Mouse (Mus musculus) cerebellum, adult 11 months (tissue): ENCODE measurements at regions not wholly inside any gene's neighbourhood (a gene's known extent, or its start where the extent isn't known, plus 50 kb on each side); places are given as distances from the start of the nearest gene placed in this dataset.

ENCODE experiments used
- DNase-seq: peaks from one replicate; pipeline ENCODE4 v3.0.0; 2022

DNA sequence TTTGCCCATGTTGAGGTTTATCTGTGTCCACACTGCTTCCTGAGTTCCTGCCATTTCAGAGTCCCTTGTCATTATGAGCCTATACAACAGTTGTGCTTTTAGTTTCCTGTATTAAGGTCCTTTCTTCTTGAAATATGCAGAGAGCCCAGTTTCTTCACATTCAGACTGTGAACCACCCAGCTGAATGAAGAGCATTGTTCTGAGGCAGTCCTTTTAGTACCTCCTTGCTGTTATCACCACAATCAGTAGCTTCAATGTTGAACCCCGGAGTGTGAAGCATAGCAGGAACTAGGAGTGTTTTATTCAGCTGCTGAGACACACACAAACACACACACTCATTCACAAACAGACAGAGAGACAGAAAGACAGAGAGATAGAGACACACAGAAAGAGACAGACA, 1452.1 kb downstream of the Gsdmc2 start:
- no peak for DNase-seq

DNA sequence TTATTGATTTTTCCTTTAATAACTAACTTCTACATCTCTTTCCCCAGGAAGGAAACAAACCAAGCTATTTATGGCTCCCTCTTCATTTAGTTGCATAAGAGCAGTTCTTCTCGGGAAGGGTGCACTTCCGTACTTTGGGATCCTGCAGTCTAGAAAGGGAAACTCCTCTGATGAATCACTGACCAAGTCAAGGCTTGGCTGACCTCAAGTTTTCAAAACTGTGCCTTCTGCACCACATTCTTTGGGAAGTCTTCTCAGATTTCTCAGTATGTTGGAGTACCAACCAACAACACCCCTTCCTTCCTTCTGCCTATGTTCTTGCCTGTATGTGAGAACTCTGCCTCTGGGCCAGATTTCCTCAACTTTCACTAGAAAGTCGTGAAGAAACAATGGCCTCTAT, 1452.6 kb downstream of the Gsdmc2 start:
- DNase-seq: no peak

DNA sequence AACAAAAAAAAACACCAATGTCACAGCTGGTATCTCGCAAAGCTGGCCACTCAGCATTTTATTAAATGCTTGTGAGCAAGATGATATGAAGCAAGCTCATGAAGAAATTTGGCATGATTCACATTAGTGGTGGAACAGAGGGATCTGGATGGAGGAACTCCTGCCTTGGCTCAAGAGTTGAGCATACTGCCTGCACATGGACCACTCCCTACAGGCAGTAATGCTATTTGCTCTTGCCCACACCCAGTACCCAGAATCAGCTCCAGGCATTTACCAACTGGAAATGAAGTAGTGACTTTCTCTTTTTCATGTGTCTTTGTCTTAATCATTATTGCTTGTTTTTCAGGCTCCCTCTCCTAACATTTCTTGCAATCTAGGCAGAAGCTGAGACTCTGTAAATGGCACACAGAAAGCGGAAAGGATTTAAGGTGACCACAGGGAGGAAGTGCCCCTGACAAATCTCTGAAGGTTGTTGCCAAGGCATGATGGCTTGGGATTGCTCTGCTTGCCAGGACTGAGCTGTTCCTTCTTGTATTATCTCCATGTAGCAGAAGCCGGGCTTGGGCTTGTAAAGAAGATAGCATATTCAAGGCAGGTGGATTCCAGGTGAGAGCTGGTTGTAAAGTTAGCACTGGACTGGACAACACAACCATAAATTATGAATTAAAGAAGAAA, 1455.4 kb downstream of the Gsdmc2 start:
- no peak for DNase-seq

DNA sequence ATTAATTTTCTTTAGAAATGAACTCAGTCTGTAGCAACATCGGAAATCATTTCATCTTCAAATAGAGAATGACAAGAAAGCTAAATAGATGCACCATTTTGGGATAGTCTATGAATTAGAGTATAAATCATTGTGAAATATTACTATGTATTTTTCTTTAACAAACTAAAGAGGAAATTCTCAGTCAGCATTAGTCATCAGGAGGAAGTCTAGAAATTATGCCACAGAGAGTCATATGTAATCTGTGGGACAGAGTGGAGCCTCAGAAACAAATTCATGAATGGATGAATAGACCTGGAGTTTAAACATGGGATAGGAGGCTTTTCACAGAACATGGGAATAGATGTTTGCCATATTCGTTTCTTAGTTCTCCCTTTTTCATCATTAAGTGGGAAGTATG, 1459.4 kb upstream of the A1bg start:
- no peak for DNase-seq

DNA sequence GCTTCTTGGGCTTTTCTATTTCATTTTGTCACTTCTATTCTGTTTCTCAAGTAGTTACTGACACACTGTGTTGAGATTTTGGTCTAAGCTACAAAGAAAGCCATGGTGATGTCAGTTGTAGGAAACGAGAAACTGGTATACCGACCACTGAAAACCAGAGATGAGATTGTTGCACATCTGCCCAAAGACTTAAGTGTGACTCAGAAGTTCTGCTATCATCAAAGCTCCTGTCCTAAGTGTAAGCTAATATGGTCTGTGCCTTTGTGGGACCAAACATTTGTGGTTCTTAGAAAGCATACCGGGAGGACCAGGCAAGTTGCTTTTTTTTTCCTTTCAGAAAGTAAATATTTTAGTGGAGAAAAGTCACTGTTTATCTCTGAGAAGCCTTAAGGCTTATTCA, 1451.8 kb upstream of the A1bg start:
- DNase-seq: no peak

- DNase-seq: no peak
These were observed 1438.4 kb upstream of the A1bg start for GRCm38 (mm10) chr15:62361171-62361570.

DNA sequence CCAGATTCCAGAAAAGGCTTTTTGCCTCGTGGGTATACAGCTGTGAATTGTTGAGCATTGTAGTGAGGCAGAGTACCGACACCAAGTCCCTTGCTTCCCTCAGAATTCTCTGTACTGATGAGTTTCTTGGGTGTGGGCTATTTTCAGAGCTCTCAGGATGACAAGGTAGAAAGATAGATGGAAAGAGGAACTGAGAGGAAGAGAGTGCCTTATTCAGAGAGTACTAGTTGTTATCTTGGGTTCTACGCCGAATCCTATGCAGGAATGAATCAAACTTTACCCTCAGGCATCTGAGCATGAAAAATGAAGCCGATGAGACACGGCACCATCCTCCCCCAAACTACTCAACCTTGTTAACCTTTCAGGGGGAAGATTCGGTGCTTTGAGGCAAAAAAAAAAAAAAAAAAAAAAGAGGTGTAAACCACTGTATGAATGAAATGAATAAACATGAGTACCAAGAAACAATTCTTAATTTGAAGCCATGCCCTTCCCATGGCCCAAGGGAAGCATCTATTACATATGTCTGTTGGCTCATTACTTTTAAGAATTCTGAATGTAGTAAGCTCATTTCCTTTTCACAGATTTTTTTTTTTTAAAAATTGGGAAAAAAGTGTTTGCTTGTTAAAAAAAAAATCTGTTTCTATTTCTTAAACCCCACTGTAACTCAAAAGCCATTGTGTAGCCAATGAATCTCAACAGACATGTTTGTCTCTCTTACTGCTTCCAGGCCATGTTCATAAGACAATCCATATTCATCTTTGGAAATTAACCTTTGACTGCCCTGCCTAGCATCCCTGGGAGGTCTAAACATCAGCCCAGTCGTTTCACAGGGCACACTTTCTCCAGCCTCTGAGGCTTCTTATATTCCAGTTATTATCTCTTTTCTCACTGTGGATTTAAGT, 1435.8 kb upstream of the A1bg start:
- DNase-seq: no peak

DNA sequence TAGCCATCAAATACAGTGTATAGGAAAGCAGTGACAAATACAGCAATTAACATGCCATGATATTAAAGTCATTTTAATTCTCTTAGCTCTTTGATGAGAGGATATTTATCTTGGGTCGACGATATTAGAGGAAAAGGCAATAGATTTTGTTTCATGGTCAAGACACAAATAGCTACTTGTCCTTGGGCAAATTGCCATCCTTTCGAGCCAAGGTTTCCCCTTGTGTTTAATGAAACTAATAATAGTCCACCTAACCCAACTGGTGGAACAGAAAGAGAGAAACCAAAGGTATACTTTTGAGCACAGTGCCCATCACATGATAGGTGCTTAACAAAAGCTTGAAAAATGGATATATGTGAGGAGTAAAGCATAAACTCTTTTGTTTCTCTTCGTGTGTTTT, 1431.0 kb upstream of the A1bg start:
- DNase-seq: no peak

DNA sequence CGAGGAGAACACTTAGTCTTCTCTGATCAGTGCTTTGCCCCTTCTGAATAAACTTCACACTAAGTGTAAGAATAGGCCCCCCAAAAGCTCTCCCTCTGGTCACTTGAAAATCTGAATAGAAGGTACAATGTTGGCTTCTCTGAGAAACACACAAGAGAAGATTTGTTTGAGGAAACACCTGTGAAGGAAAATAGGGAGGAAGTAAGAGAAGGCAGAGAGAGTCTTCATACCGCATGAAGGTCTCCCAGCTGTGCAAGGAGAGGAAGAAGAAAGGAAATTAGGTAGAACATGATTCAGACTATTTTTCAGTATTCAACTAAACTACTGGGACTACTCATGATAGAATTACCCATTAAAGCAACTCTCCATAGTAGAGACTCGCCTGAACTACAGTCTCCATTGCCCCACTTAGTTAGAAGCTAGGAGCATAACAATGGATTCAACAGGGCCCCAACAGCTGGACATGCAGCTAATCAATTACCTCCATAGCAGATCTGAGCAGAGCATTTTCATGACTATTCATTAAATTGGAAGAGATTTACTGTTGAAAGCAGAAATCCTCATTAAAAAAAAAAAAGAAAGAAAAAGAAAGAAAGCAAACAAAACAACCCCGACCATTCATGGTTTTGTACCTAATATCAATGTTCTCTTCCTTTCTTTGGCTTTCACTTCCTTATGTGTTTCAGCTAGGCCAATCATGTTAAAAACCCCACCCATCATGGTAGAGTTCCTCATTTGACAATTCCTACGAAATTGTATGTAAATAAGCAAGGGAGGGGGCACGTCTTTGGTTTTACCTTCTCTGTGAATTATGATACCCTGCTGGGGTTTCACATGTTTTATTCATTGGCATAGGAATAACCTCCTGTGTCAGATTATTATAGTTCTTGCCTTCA, 1428.3 kb upstream of the A1bg start:
- no peak for DNase-seq

DNA sequence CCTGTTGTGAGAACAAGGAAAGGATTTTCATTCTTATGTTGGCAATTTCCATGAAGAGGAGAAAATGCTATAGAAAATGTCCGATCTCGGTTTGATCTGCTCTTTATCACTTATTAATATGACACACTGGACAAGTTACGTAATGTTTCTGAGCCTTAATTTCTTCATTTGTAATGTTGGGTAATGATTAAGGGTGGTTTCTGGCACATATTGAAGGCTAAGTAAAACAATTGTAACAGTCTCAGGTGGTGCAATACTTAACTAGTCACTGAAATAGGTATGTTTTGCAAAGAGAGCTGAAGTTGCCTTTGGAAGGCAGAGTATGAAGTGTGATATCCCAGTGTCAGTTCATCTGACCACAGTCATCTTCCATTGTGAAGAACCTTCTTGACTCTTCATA, 1427.2 kb upstream of the A1bg start:
- DNase-seq: no peak

GRCm38 (mm10) chr15:62348956-62349355, 1426.1 kb upstream of the A1bg start:
- no peak for DNase-seq

GRCm38 (mm10) chr15:62347697-62348096, 1424.9 kb upstream of the A1bg start:
- DNase-seq: no peak

DNA sequence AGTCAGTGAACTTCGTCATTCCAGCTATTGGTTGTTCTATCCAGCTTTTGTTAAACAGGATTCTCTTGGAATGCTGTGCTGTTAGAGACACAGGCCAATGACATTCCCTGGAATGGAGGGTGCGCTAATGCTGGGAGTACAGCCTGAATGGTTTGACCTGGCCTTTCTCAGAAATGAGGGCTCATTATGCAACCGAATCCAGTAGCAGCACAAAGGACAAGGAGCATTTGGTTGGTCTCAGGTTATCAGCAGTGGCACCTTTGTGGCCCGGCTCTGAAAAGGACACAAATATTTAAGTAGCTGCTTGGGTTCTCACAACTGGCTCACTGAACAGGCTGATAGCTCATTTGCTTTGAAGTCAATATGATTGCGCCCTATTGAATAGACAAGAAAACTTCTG, 1423.1 kb upstream of the A1bg start:
- DNase-seq: no peak

DNA sequence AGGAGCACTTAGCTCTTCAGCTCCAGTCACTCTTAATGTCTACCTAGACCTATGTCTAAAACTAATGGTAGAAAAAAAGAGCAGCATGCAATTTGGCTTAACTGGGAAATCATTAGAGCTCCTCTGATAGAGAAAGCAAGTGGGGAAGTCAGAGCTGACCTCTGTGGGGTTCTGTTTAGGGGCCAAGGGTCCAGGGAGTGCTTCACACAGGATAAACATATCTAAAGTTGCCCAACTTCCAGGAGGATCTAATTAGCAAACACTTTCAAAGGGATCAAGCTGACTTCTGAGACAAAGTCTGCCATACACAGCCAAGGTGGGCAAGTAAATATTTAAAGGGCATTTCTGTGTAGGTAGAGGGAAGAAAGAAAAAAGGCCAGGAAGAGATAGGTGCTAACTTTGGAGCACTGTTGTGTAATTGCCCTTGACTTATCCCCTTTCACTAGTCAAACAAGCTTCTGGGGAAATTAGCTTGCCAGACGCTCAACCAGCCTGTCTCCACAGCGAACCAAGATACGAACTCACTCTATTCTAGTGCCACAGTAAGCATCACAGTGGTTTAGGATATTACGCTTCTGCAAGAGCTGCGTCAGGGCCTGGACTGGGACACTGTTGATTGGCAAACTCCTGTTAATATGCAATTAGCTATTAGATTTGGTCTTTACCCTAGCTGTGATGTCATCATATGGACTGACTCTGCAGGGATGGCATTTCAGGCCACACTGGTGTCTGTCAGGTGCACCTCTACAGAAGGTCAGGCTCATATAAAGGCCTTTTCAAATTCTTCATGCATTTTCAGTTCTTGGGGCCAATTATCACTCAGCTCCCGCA, 1413.9 kb upstream of the A1bg start:
- no peak for DNase-seq

GRCm38 (mm10) chr15:62334256-62335009, 1411.6 kb upstream of the A1bg start:
- no peak for DNase-seq

DNA sequence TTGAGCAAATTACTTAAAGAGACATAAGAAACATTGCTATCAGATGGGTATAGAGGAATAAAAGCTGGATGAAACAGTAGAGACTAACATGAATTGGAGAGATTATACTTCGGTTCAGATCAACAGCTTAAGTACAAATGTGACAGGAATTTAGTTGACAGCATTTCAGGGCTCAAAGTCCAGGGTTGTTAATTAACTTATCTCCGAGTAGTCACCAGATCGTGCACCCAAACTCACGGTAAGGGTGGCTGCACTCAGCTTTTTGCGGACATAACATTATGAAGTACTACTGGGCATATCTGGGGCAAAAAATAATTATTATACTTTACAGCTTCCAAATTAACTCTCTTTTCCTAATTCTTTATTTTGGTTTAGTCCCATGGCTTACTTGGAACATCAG, 1409.3 kb upstream of the A1bg start:
- DNase-seq: no peak

DNA sequence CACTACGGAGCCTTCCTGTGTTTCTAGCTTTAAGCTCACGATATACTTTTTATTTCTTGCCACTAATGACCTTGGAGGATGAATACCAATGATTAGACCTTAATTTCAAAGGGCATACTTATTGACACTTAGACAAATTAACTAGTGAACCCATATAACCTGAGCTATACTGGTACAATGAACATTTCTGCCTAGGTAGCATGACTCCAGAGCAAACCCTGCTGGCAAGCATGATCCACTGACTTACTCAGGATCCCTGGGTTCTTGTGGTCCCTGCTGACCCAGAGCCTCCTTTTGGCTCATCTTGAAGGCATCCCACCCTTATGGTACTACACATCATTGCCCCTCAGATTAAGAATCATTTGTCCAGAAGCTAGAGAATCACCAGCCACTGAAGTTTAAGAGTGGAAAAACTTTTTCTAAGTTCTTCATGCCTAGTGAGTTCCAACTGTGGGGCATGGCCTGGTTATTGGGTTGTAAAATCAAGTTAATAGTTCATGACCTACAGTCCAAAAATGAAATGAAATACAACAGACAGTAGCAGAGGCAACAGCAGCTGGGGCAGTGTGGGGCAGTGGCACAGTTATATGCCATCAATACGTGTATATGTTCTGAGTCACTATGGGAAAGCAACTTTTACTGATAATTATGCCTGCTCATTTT, 1408.5 kb upstream of the A1bg start:
- DNase-seq: no peak

GRCm38 (mm10) chr15:62328920-62329319, 1406.1 kb upstream of the A1bg start:
- DNase-seq: no peak

DNA sequence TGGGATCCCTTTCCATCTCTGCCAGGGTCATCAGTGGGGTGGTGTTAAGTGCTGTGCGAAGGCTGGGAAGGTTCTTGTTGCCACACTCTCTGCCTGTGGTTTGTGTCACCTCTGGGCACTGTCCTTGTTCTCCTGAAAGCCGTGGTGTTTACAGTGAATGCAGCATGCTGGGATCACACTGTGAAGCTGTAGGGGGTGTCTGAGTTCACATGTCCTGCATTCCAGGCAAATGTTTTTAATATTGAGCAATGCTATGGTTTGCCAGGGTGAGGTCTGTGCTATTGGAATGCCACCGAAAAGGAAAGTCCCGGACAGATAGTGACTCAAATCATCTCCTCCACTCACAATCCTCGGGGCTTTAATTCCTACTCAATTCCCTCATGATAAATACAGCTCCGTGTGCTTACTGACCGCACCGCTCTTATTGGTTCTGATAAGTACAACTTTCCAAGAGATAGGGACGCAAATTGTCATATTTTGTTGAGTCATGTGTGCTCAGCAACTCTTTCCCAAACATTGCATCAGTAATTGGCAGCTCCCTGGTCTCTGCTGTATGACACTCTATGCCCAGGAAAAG, 1405.6 kb upstream of the A1bg start:
- DNase-seq: no peak

- no peak for DNase-seq
These were observed 1404.7 kb upstream of the A1bg start for GRCm38 (mm10) chr15:62327481-62327880.

DNA sequence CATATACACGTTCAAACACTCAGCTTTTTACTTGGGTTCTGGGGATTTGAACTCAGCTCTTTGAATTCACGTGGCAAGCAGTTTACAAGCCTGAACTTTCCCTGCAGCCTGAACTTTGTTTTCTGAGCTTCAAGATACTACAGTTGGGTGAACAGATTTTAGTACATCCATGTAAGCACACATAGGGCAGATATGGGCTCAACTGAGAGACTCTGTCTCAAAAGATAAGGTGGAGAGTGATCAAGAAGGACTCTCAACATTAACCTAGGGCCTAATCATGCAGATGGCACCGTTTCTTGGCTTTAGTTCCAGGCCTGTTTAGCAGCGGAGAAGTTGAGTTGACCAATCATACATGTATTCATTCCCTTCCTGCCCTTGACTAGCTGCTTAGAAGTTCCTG, 1403.7 kb upstream of the A1bg start:
- no peak for DNase-seq
